Mouse (Mus musculus): ENCODE measurements around the gene Catsper4. TPM values are rescaled to one million over a fixed set of nuclear protein-coding genes. Genes with fewer than 3 reads are reported as not detected.
A peak's percentile ranks its signal among the peaks of the same experiment; 100 is the strongest.

Gene Catsper4
- polyA plus RNA-seq, 1 experiment from 2014 or later = 0.60 TPM

DNA sequence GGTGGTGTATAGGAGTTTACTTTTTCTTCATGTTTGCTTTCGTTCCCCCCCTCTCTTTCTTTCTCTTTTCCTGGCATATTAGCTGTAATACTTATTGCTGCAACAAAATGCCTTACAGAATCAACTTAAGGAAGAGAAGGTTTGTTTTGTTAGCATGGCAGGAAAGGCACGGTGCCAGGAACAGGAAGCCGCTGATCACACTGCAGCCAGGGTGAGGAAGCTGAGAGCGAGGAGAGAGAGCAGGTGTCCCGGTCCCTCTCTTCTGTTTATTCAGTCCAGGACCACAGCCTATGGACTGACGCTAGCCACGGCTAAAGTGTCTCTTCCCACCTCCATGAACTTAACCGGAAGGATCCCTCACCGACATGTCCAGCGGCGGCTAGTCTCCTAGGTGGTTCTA lies 31.2 kb upstream of the Catsper4 start:
- H3K36me3 ChIP-seq (ENCODE audit: control insufficient read depth, insufficient read depth, low read length) = no peaks in the 10 kb centered on the region
- H3K4me1 ChIP-seq (ENCODE audit: control insufficient read depth, insufficient read depth, low read length) = peaks cover 14% of the 10 kb centered on the region
- H3K9me3 ChIP-seq (ENCODE audit: control insufficient read depth, low read length) = no peaks in the 10 kb centered on the region
- no peak overlapping the region for H3K27ac ChIP-seq (ENCODE audit: low read length)
- peaks cover 5% of the 10 kb centered on the region for H3K27me3 ChIP-seq (replicated peaks; ENCODE audit: control insufficient read depth, insufficient read depth, low read length)
- no peak overlapping the region for H3K4me2 ChIP-seq (ENCODE audit: low read depth, low read length)
- ATAC-seq = no peak
- no peak overlapping the region for H3K4me3 ChIP-seq (ENCODE audit: low read length)
- H3K9ac ChIP-seq (ENCODE audit: low read depth, low read length) = no peak overlapping the region
- 53% methylated on average over 11 of the region's 11 CpGs for WGBS

DNA sequence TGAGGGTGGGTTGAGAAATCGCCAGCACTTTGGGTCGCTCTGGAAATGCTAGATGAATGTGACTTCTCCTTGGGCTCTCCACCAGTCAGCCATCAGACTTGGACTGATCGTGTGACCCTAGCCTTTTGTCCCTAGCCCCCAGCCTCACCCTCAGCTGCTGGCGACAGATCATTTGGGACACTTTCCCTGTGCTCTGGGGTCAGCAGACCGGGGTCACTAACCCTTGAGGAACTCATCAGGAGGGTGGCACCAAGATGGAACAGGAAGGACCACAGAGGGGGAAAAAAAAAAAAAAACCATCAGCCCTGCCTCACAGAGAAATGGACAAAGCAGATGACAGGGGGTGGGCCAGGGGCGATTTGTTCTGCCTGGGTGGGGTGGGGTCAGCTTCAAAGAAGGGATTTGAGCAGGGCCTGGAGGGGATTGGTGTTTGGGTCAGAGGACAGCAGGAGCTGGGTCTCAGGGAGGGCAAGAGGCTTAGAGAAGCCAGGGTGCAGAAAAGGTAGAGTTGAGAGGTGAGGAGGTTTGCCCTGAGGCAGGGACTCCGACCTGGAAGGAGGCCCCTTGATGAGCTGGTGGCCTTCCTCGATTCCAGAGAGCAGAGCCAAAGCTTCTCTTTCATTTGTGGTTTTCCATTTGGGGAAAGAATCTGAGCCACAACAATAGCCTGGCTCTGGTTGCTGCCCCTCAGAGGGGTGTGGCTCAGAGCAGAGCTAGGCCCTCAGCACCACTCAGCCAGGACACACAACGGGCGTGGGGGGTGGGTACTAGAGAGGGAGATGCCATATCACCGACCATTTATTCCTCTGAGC lies 30.2 kb upstream of the Catsper4 start:
- peaks cover 14% of the 10 kb centered on the region for H3K27me3 ChIP-seq (replicated peaks; ENCODE audit: control insufficient read depth, insufficient read depth, low read length)
- 43% methylated on average over 11 of the region's 11 CpGs for WGBS
- H3K4me1 ChIP-seq (ENCODE audit: control insufficient read depth, insufficient read depth, low read length) = peaks cover 20% of the 10 kb centered on the region
- H3K9ac ChIP-seq (ENCODE audit: low read depth, low read length) = no peak overlapping the region
- no peak for ATAC-seq
- no peak overlapping the region for H3K27ac ChIP-seq (ENCODE audit: low read length)
- H3K4me2 ChIP-seq (ENCODE audit: low read depth, low read length) = no peak overlapping the region
- H3K9me3 ChIP-seq (ENCODE audit: control insufficient read depth, low read length) = no peaks in the 10 kb centered on the region
- no peak overlapping the region for H3K4me3 ChIP-seq (ENCODE audit: low read length)
- no peaks in the 10 kb centered on the region for H3K36me3 ChIP-seq (ENCODE audit: control insufficient read depth, insufficient read depth, low read length)

DNA sequence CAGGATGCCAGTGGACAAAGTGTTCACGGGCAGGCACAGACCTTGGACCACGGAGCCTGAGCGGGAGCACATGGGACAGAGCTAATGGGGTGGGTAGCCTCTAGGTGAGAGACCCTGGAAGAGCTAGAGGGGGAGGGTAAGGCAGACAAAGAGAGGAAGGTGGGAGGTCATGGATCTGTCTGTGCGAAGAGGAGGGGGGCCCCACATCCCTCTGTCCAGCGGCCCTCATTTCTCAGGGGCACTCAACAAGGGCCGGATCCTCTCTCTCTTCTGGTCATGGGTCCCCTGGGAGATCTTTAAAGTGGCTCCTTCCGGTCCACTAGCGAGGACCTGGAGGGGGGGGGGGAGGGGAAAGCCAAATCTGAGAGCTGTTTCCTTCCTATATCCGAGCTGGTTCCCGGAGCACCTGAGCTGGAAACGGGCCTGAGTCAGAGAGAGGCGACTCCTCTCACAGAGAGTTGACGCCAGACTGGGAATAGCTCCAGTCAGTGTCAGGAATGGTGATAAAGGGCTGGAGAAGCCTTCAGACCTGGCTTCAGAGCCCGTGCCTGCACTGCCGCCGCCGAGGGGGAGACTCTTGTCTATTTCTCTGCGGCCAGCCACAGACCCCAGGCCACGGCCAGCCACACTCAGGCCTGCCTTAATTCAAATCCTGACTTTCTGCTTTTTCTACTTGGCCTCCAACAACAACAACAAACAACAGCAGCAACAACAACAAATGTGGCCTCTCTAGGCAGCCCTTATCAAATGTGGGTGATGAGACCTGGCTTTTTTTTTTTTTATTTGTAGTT lies 29.4 kb upstream of the Catsper4 start:
- Histone ChIP-seq H3K9me3 (ENCODE audit: control insufficient read depth, low read length) (no peaks in the 10 kb centered on the region), H3K4me2 (ENCODE audit: low read depth, low read length) (peak overlapping the region; percentile 15; the same call in 1 of the 2 replicates), H3K27ac (ENCODE audit: low read length) (peak overlapping the region; percentile 52; the same call in 1 of the 2 replicates), H3K4me3 (ENCODE audit: low read length) (no peak overlapping the region), H3K36me3 (ENCODE audit: control insufficient read depth, insufficient read depth, low read length) (no peaks in the 10 kb centered on the region), H3K9ac (ENCODE audit: low read depth, low read length) (peak overlapping the region; percentile 38), H3K4me1 (ENCODE audit: control insufficient read depth, insufficient read depth, low read length) (peaks cover 28% of the 10 kb centered on the region), H3K27me3 (replicated peaks; ENCODE audit: control insufficient read depth, insufficient read depth, low read length) (peaks cover 22% of the 10 kb centered on the region)
- WGBS = 26% methylated on average over 19 of the region's 19 CpGs
- peak; percentile 57 for ATAC-seq

DNA sequence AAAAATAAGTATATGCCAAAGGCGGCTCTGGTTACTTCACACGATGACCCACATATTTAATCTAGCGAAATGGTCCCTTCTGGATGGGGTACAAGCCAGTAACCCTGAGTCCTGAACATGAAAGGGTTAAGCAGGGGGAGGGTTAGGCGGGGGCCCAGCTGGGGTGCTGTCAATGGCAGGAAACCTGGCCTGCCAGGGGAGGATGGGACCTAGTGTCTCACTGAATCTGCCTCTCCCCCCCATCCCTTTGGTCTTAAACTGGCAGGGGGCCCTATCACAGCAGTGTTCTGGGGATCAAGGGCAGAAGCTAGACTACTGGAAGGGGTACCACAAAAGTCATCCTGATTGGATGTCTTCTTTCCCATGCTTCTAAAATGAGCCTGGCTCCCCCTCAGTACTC lies 28.7 kb upstream of the Catsper4 start:
- H3K4me2 ChIP-seq (ENCODE audit: low read depth, low read length) = no peak overlapping the region
- H3K4me1 ChIP-seq (ENCODE audit: control insufficient read depth, insufficient read depth, low read length) = peaks cover 33% of the 10 kb centered on the region
- H3K9ac ChIP-seq (ENCODE audit: low read depth, low read length) = peak overlapping the region; percentile 38; the same call in 1 of the 2 replicates
- H3K36me3 ChIP-seq (ENCODE audit: control insufficient read depth, insufficient read depth, low read length) = no peaks in the 10 kb centered on the region
- H3K4me3 ChIP-seq (ENCODE audit: low read length) = no peak overlapping the region
- no peak for ATAC-seq
- no peaks in the 10 kb centered on the region for H3K9me3 ChIP-seq (ENCODE audit: control insufficient read depth, low read length)
- WGBS = 33% methylated on average over 4 of the region's 4 CpGs
- H3K27ac ChIP-seq (ENCODE audit: low read length) = peak overlapping the region; percentile 52; the same call in 1 of the 2 replicates
- H3K27me3 ChIP-seq (replicated peaks; ENCODE audit: control insufficient read depth, insufficient read depth, low read length) = peaks cover 29% of the 10 kb centered on the region

DNA sequence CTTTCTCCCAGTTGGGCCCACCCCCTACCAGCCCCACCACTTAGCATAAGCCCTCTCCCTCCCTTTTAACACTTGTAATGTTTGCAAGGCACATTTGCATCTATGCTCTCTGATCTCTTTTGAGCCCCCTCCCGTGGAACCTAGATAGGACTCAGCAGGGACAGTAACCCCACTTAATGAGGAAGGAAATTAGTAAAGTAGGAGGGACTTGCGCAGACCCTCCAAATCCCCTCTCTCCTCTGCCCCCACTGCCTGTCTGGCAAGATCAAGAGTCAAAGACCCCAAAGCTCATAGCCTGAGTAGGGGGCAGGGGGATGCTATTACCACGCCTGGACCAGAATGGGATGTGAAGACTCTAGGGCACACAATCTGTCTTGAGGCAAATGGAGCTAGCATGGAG lies 27.7 kb upstream of the Catsper4 start:
- Histone ChIP-seq H3K27ac (ENCODE audit: low read length) (no peak overlapping the region), H3K36me3 (ENCODE audit: control insufficient read depth, insufficient read depth, low read length) (no peaks in the 10 kb centered on the region), H3K4me1 (ENCODE audit: control insufficient read depth, insufficient read depth, low read length) (peaks cover 42% of the 10 kb centered on the region), H3K4me3 (ENCODE audit: low read length) (no peak overlapping the region), H3K9me3 (ENCODE audit: control insufficient read depth, low read length) (no peaks in the 10 kb centered on the region), H3K27me3 (replicated peaks; ENCODE audit: control insufficient read depth, insufficient read depth, low read length) (peaks cover 37% of the 10 kb centered on the region), H3K4me2 (ENCODE audit: low read depth, low read length) (no peak overlapping the region), H3K9ac (ENCODE audit: low read depth, low read length) (no peak overlapping the region)
- ATAC-seq = no peak
- WGBS = 47% methylated on average over 3 of the region's 3 CpGs

DNA sequence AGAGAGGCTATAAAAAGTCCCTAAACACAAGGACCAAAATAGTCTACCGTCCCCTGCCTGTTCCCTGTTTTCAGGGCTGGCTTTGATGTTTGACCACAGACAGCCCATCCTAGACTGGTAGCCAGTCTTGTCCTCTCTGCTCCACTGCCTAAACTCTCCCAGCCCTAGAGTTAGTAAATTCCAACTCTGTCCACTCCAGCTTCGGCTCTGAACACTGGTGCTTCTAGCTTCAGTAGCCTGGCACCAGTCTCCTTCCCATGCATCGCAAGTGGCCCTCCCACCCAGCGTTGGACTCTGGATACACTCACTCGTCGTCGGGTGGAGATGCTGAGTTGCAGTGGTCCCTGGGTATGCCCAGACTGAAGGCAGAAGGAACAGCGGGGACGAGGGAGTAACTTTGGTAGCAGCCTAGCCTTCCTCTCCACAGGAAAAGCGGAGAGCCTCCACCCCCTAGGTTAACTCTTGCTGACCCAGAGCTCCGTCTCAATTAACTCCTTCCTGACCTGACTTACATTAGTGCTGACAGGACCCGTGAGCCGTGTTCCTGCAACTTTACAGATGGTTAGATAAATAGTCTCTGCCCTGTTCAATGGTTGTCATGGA lies 26.6 kb upstream of the Catsper4 start, which contains the start of gene Grrp1:
Gene Grrp1 (minus strand): TSS at position 385 of the 603 bp plus-strand sequence.
- H3K9ac ChIP-seq (ENCODE audit: low read depth, low read length) = peak within 1 kb of the TSS; percentile 48
- H3K36me3 ChIP-seq (ENCODE audit: control insufficient read depth, insufficient read depth, low read length) = no peaks in the 10 kb centered on the region
- H3K4me3 ChIP-seq (ENCODE audit: low read length) = peak within 1 kb of the TSS; percentile 51
- peaks cover 45% of the 10 kb centered on the region for H3K4me1 ChIP-seq (ENCODE audit: control insufficient read depth, insufficient read depth, low read length)
- peak within 1 kb of the TSS; percentile 38 for H3K4me2 ChIP-seq (ENCODE audit: low read depth, low read length)
- 4% methylated on average over 13 of the region's 13 CpGs for WGBS
- no peak for ATAC-seq
- no peaks in the 10 kb centered on the region for H3K9me3 ChIP-seq (ENCODE audit: control insufficient read depth, low read length)
- H3K27me3 ChIP-seq (replicated peaks; ENCODE audit: control insufficient read depth, insufficient read depth, low read length) = peaks cover 37% of the 10 kb centered on the region
- H3K27ac ChIP-seq (ENCODE audit: low read length) = peak within 1 kb of the TSS; percentile 8; the same call in 1 of the 2 replicates

DNA sequence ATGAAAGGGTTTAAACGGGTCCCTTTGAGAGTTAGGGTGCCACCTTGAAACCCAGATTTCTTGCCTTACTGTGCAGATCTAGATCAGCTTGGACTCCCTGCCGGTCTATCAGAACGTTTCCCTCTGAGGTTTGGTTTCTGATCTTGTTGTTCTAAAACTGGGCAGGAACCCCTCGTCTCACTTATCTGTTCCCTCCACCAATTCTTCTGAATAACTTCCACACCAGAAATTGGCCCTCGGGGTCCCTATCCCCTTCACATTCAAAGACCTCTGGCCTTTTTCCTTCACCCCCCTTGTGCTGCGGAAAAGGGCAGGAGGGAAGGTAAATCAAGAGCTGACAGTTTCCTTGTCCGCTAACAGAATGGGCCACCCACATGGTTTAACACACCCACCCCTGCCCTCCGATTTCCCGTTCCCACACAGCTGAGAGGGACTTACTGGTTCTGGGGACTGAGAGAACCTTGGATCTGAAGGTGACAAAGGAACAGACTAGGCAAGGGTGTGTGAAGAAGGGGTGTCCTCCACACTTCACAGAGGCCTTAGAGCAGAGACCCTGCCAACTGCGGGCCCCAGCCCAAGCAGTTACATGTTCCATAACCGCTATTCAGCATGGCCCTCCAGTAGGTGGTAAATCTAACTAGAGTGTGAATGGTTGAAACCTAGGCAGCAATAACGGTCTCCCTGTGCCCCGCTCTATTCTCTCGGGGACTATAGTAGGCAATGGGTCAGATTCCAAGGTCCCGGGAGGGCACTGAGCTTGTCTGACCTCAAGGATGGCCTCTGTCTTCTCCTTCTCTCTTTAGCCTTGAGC lies 25.9 kb upstream of the Catsper4 start:
- Histone ChIP-seq H3K36me3 (ENCODE audit: control insufficient read depth, insufficient read depth, low read length) (no peaks in the 10 kb centered on the region), H3K4me1 (ENCODE audit: control insufficient read depth, insufficient read depth, low read length) (peaks cover 42% of the 10 kb centered on the region), H3K27me3 (replicated peaks; ENCODE audit: control insufficient read depth, insufficient read depth, low read length) (peaks cover 41% of the 10 kb centered on the region), H3K9ac (ENCODE audit: low read depth, low read length) (peak overlapping the region; percentile 48; the same call in 1 of the 2 replicates), H3K27ac (ENCODE audit: low read length) (peak overlapping the region; percentile 8; the same call in 1 of the 2 replicates), H3K4me3 (ENCODE audit: low read length) (peak overlapping the region; percentile 51), H3K9me3 (ENCODE audit: control insufficient read depth, low read length) (no peaks in the 10 kb centered on the region), H3K4me2 (ENCODE audit: low read depth, low read length) (peak overlapping the region; percentile 38)
- 21% methylated on average over 15 of the region's 15 CpGs for WGBS
- no peak for ATAC-seq

DNA sequence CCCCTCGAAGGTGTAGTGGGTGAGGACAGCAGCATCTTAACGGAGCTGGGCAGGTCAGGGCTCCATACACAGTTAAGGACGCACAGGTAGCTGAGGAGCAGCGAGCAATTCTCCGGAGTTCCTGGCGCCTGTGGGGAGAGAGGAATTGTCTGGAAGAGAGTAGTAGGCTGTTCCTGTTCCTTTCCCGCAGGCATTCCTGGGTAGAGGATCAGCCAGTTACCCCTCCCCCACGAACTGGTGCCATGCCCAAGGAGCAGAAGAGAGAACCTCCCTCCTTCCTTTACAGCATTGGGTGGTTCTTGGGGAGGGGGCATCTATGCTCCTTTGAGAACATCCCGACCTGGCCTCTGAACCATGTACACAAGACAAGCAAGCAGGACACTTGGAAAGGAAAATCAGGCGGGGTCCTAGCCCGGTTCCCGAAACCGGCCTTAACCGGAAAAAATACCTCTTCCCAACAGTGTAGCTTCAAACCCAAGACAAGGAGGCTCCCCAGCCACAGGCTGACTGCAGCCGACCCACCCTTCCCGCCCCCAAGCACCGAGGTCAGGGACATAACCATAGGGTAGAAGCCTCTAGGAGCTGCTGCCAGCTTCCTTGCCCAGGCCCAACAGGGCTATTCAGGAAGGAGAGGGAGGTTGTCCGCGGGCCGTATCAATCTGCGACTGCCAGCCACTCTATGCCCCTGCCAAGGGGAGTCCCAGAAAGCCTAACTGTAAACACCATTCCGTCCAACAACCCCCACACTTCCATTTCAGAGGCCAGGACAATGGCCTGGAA lies 25.1 kb upstream of the Catsper4 start:
- no peaks in the 10 kb centered on the region for H3K36me3 ChIP-seq (ENCODE audit: control insufficient read depth, insufficient read depth, low read length)
- no peak overlapping the region for H3K27ac ChIP-seq (ENCODE audit: low read length)
- peaks cover 47% of the 10 kb centered on the region for H3K27me3 ChIP-seq (replicated peaks; ENCODE audit: control insufficient read depth, insufficient read depth, low read length)
- ATAC-seq = no peak
- H3K9me3 ChIP-seq (ENCODE audit: control insufficient read depth, low read length) = no peaks in the 10 kb centered on the region
- H3K4me2 ChIP-seq (ENCODE audit: low read depth, low read length) = peak overlapping the region; percentile 92
- H3K4me1 ChIP-seq (ENCODE audit: control insufficient read depth, insufficient read depth, low read length) = peaks cover 42% of the 10 kb centered on the region
- H3K4me3 ChIP-seq (ENCODE audit: low read length) = peak overlapping the region; percentile 51
- peak overlapping the region; percentile 64; the same call in 1 of the 2 replicates for H3K9ac ChIP-seq (ENCODE audit: low read depth, low read length)
- WGBS = 10% methylated on average over 22 of the region's 22 CpGs
